Mouse (Mus musculus) heart, adult 2 months (tissue): ENCODE data around the gene Cd247. TPM values are rescaled to one million over a fixed set of nuclear protein-coding genes. Genes with fewer than 3 reads are reported as not detected.

Source experiments
- DNase-seq, 2 experiments: peaks; one replicate each; pipeline ENCODE4 v3.0.0; 2021
- H3K27ac ChIP-seq: fragments of 200-600 bp; 2 replicates; pipeline ENCODE4 v1.8.1; 2022
- H3K27me3 ChIP-seq: fragments of 200-500 bp; 2 replicates; pipeline ENCODE4 v1.6.1; 2012; ENCODE audit warnings: mild to moderate bottlenecking, low read length, inconsistent platforms, mixed read lengths; ENCODE audit not compliant: control insufficient read depth, insufficient read depth
- H3K36me3 ChIP-seq: fragments of 200-500 bp; 2 replicates; pipeline ENCODE4 v1.6.1; 2012; ENCODE audit warnings: low read length, inconsistent platforms; ENCODE audit not compliant: control insufficient read depth, insufficient read depth
- H3K4me1 ChIP-seq: fragments of 200-500 bp; 2 replicates; pipeline ENCODE4 v1.6.1; 2011; ENCODE audit warnings: low read length; ENCODE audit not compliant: control insufficient read depth, insufficient read depth
- H3K4me3 ChIP-seq: fragments of 200-600 bp; 2 replicates; pipeline ENCODE4 v1.8.1; 2022
- H3K79me2 ChIP-seq: fragments of 200-500 bp; replicated peaks from 2 replicates; pipeline ENCODE4 v1.6.1; 2012; ENCODE audit warnings: mild to moderate bottlenecking, inconsistent platforms, low read length, moderate library complexity, mixed read lengths; ENCODE audit not compliant: control insufficient read depth, insufficient read depth
- H3K9ac ChIP-seq: fragments of 200-500 bp; 2 replicates; pipeline ENCODE4 v1.6.1; 2012; ENCODE audit warnings: low read depth, mild to moderate bottlenecking, control low read depth, inconsistent platforms, low read length, mixed read lengths
- CTCF ChIP-seq: fragments of 200-600 bp; IDR thresholded peaks from 2 replicates; pipeline ENCODE4 v1.8.1; 2022; ENCODE audit warnings: antibody characterized with exemption, mild to moderate bottlenecking, moderate library complexity
- EP300 ChIP-seq: fragments of 200-500 bp; IDR thresholded peaks from 2 replicates; pipeline ENCODE4 v1.6.1; 2011; ENCODE audit warnings: low read depth, low read length, control low read depth; ENCODE audit not compliant: insufficient read depth
- POLR2A ChIP-seq: fragments of 200-500 bp; IDR thresholded peaks from 2 replicates; pipeline ENCODE4 v1.6.1; 2011; ENCODE audit warnings: mild to moderate bottlenecking, low read depth, low read length, control low read depth; ENCODE audit not compliant: insufficient read depth
- WGBS: fragments of 180-500 bp; shearing (Covaris S2); methylation state at CpG from one replicate; pipeline ENCODE4 v1.1.7; 2018; 5-methylcytosine and 5-hydroxymethylcytosine counted together
- intact Hi-C: fragments of 180-260 bp; cut with DNase I; formaldehyde crosslinking; loops from one replicate; pipeline ENCODE4 v1.15.1; 2025
- polyA plus RNA-seq: library from polyadenylated mRNA; depleted of rRNA; stranded (reverse); fragments of >200 nt; gene quantifications from 2 replicates; pipeline ENCODE4 v1.2.3, GENCODE M21; 2012
- total RNA-seq, 2 experiments: library from RNA; stranded (reverse); gene quantifications; 2 replicates each; pipeline ENCODE4 v1.2.3; 2021

Gene Cd247
- total and polyA plus RNA-seq, 3 experiments: 0.52 to 2.4 (median 0.76) TPM

- Histone ChIP-seq H3K9ac (peak overlapping the region; percentile 76), H3K4me3 (peak overlapping the region; percentile 32), H3K27ac (peak overlapping the region; percentile 55), H3K36me3 (peaks cover 3% of the 10 kb centered on the region; the same call in 1 of the 2 replicates), H3K79me2 (no peaks in the 10 kb centered on the region), H3K27me3 (no peaks in the 10 kb centered on the region), H3K4me1 (peaks cover 11% of the 10 kb centered on the region)
- DNase-seq: peak in 1 of 2 experiments; percentile 21
- TF ChIP-seq EP300 (no peak), CTCF (no peak), POLR2A (no peak)
- intact Hi-C loops: loop anchor here (10.0 kb wide), 1 partner anchor 176 kb away; no protein-coding TSS in a partner anchor
- 19% methylated on average over 31 of the region's 31 CpGs for WGBS
Observed at GRCm38 (mm10) chr1:165840548-165841230, 52.2 kb downstream of the Cd247 start.

DNA sequence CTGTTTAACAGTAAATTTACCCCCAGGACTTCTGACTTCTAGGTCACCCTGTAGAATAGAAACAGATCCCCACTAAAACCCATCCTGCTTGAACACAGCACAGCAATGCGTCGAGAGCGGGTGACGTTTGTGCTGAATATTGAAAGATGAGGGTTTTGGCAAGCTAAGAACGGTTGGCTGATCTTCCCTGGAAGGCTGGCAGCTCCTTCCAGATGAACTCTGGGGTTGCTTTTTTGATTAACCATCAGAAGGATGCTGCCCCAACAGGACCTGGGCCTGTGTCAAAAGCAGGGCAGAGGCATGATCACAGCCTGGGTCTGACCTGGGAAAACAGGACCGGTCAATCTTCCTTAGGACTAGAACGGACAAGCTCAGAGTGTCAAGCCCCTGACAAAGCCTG, 53.7 kb downstream of the Cd247 start:
- intact Hi-C loops: loop anchor here (10.0 kb wide), 1 partner anchor 177 kb away; no protein-coding TSS in a partner anchor
- peaks cover 4% of the 10 kb centered on the region for H3K4me1 ChIP-seq
- H3K27ac ChIP-seq: no peak overlapping the region
- no peak overlapping the region for H3K4me3 ChIP-seq
- TF ChIP-seq EP300 (no peak), CTCF (no peak), POLR2A (no peak)
- H3K79me2 ChIP-seq: no peaks in the 10 kb centered on the region
- DNase-seq: no peak
- H3K27me3 ChIP-seq: no peaks in the 10 kb centered on the region
- H3K9ac ChIP-seq: no peak overlapping the region
- peaks cover 3% of the 10 kb centered on the region; the same call in 1 of the 2 replicates for H3K36me3 ChIP-seq
- 88% methylated on average over 7 of the region's 7 CpGs for WGBS

- H3K9ac ChIP-seq: no peak overlapping the region
- H3K79me2 ChIP-seq: no peaks in the 10 kb centered on the region
- no peaks in the 10 kb centered on the region for H3K27me3 ChIP-seq
- H3K4me1 ChIP-seq: no peaks in the 10 kb centered on the region
- no peaks in the 10 kb centered on the region for H3K36me3 ChIP-seq
- no peak overlapping the region for H3K4me3 ChIP-seq
- no peak for TF ChIP-seq EP300
- TF ChIP-seq POLR2A: no peak
- no peak for TF ChIP-seq CTCF
- 76% methylated on average over 3 of the region's 3 CpGs for WGBS
- intact Hi-C loops: loop anchor here (10.0 kb wide), 1 partner anchor 179 kb away; no protein-coding TSS in a partner anchor
- DNase-seq: no peak
- H3K27ac ChIP-seq: no peak overlapping the region; the same call in 1 of the 2 replicates
Observed at GRCm38 (mm10) chr1:165843586-165843985, 55.1 kb downstream of the Cd247 start.

DNA sequence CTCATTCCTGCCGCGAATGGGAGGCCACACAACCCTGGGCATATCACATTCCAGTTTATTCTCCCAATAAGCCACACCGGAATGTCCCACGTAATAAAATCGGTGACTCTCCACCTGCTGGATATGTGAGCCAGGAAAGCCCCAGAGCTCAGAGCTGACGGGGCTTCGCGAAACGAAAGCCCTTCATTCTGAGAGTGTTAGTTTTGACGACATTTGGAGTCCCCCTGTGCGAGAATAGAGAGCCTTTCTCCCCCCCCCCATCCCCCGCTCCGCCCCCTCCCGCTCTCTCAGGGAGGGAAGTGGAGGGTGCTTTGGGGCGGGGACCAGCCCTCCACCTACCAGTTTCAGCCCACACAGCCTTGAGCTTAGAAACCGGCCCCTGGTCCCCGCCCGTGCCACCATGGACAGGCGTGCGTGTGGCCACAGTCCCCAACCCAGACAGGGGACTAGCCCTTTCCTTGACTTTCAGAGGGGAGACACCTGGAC, 56.0 kb downstream of the Cd247 start:
- peaks cover 4% of the 10 kb centered on the region for H3K4me1 ChIP-seq
- peak overlapping the region; percentile 85 for H3K27ac ChIP-seq
- peak; percentile 55 to 56 for DNase-seq
- peak overlapping the region; percentile 79 for H3K9ac ChIP-seq
- peak; percentile 64; the same call in 1 of the 2 replicates for TF ChIP-seq POLR2A
- no peak for TF ChIP-seq EP300
- no peak for TF ChIP-seq CTCF
- 6% methylated on average over 19 of the region's 20 CpGs for WGBS
- no peaks in the 10 kb centered on the region for H3K36me3 ChIP-seq
- no peaks in the 10 kb centered on the region for H3K79me2 ChIP-seq
- H3K27me3 ChIP-seq: no peaks in the 10 kb centered on the region
- intact Hi-C loops: loop anchor here (10.0 kb wide), 1 partner anchor 180 kb away; no protein-coding TSS in a partner anchor
- peak overlapping the region; percentile 52 for H3K4me3 ChIP-seq

DNA sequence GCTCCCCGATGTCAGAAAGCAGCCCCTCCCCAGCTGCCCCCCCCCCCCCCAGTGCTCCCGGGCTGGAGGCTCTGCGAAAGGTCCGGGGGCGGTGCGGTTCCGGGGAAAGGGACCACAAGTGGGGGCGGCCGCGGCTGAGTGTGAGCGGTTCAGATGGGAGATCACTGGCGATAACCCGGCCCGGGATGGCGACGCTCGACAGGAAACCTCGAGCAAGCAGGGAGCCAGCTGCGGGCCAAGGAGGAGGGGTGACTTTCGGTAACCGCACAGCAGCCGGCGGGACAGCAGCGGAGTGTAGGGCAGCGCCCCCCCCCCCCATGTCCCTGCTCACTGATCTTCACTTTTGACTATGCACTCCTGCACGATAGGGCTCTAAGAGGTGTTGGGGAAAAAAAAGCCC, 56.5 kb downstream of the Cd247 start:
- Histone ChIP-seq H3K4me3 (peak overlapping the region; percentile 52), H3K27ac (peak overlapping the region; percentile 85), H3K27me3 (no peaks in the 10 kb centered on the region), H3K9ac (peak overlapping the region; percentile 79), H3K36me3 (no peaks in the 10 kb centered on the region), H3K4me1 (peaks cover 8% of the 10 kb centered on the region), H3K79me2 (no peaks in the 10 kb centered on the region)
- WGBS: 1% methylated on average over 22 of the region's 26 CpGs
- TF ChIP-seq EP300 (no peak), CTCF (no peak), POLR2A (no peak)
- intact Hi-C loops: loop anchor here (10.0 kb wide), 1 partner anchor 180 kb away; no protein-coding TSS in a partner anchor
- DNase-seq: peak; percentile 47 to 50

DNA sequence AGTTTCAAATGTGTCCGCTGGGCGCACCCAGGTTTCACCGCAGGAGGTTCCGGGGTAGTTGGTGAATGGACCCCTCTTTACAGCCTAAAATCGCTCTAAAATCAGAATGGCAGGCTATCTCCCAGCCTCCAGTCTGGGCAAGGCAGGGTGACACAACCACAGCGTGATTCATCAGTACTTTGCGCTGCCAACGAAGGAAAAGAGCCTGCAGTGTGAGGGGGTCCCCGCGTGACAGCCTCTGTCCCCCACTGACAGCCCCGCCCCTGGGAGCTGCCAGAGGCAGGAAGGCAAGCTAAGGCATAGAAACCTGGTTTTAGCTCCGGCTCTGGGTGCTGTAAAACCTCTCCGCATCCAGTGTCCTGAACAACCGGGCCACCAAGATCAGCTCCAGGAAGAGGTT, 56.9 kb downstream of the Cd247 start:
- peak; percentile 44 to 46 for DNase-seq
- peak overlapping the region; percentile 79 for H3K9ac ChIP-seq
- intact Hi-C loops: loop anchor here (10.0 kb wide), 1 partner anchor 181 kb away; no protein-coding TSS in a partner anchor
- no peaks in the 10 kb centered on the region for H3K27me3 ChIP-seq
- peaks cover 11% of the 10 kb centered on the region for H3K4me1 ChIP-seq
- H3K79me2 ChIP-seq: no peaks in the 10 kb centered on the region
- H3K36me3 ChIP-seq: no peaks in the 10 kb centered on the region
- TF ChIP-seq EP300: no peak
- WGBS: 7% methylated on average over 14 of the region's 14 CpGs
- H3K4me3 ChIP-seq: peak overlapping the region; percentile 52
- peak overlapping the region; percentile 85 for H3K27ac ChIP-seq
